Mouse (Mus musculus): ENCODE measurements at regions not wholly inside any gene's neighbourhood (a gene's known extent, or its start where the extent isn't known, plus 50 kb on each side); places are given as distances from the start of the nearest gene placed in this dataset.

GRCm38 (mm10) chr4:72328282-72329025, 127.7 kb upstream of the Tle1 start:
- DNase-seq (ENCODE audit: low spot score) = no peak

- DNase-seq (ENCODE audit: low spot score) = no peak
These were observed 124.2 kb upstream of the Tle1 start for GRCm38 (mm10) chr4:72324913-72325312.

GRCm38 (mm10) chr4:72285112-72285675, 84.5 kb upstream of the Tle1 start:
- DNase-seq (ENCODE audit: low spot score) = no peak

- DNase-seq (ENCODE audit: low spot score) = peak; percentile 10
These were observed 49.8 kb upstream of the Tle1 start for GRCm38 (mm10) chr4:72250531-72250930.
